Mouse (Mus musculus) kidney, embryonic 15.5 days (tissue): ENCODE data around the gene Ell2. TPM values are rescaled to one million over a fixed set of nuclear protein-coding genes. Genes with fewer than 3 reads are reported as not detected.
A peak's percentile ranks its signal among the peaks of the same experiment; 100 is the strongest.
"Not testable (repeated sequence)": the region's sequence is repeated elsewhere in the genome, so short reads cannot be mapped to it uniquely, and the experiment has no call there.

Experiments
- ATAC-seq: fragments of 200-750 bp; cut with Nextera tagmentation; replicated peaks from 2 replicates; pipeline ENCODE4 v1.8.0; 2017; ENCODE audit warnings: moderate TSS enrichment; ENCODE audit not compliant: low FRiP score
- H3K27ac ChIP-seq: fragments of 300-500 bp; sonication (generic); 2 replicates; pipeline ENCODE4 v1.5.1; 2015; ENCODE audit warnings: mild to moderate bottlenecking, inconsistent platforms
- H3K27me3 ChIP-seq: fragments of 300-500 bp; sonication (generic); 2 replicates; pipeline ENCODE4 v1.6.1; 2015; ENCODE audit warnings: inconsistent platforms
- H3K36me3 ChIP-seq: fragments of 300-500 bp; sonication (generic); 2 replicates; pipeline ENCODE4 v1.6.1; 2015; ENCODE audit warnings: inconsistent platforms
- H3K4me1 ChIP-seq: fragments of 300-500 bp; sonication (generic); 2 replicates; pipeline ENCODE4 v1.6.1; 2015; ENCODE audit warnings: inconsistent platforms
- H3K4me2 ChIP-seq: fragments of 300-500 bp; sonication (generic); 2 replicates; pipeline ENCODE4 v1.6.1; 2015; ENCODE audit warnings: moderate library complexity, mild to moderate bottlenecking, inconsistent platforms
- H3K4me3 ChIP-seq: fragments of 300-500 bp; sonication (generic); replicated peaks from 2 replicates; pipeline ENCODE4 v1.5.1; 2015; ENCODE audit warnings: mild to moderate bottlenecking, inconsistent platforms
- H3K9ac ChIP-seq: fragments of 300-500 bp; sonication (generic); 2 replicates; pipeline ENCODE4 v1.6.1; 2015; ENCODE audit warnings: mild to moderate bottlenecking, inconsistent platforms
- H3K9me3 ChIP-seq: fragments of 300-500 bp; sonication (generic); replicated peaks from 2 replicates; pipeline ENCODE4 v1.6.1; 2016; ENCODE audit warnings: inconsistent platforms
- WGBS: fragments of 180-500 bp; shearing (Covaris S2); methylation state at CpG from one replicate; pipeline ENCODE4 v1.1.7; 2015; ENCODE audit warnings: mixed read lengths; 5-methylcytosine and 5-hydroxymethylcytosine counted together
- polyA plus RNA-seq: library from polyadenylated mRNA; unstranded; fragments of >200 nt; fragmentation: Nextera tagmentation; extraction: Ambion mirVana; gene quantifications from 2 replicates; pipeline ENCODE4 v1.2.1, GENCODE M21; 2015

Ell2 gene
- polyA plus RNA-seq, 1 experiment from 2014 or later: 4.7 TPM

- ATAC-seq, H3K27ac ChIP-seq, H3K36me3 ChIP-seq, H3K4me2 ChIP-seq, H3K4me3 ChIP-seq, H3K9me3 ChIP-seq, H3K9ac ChIP-seq: not testable (repeated sequence)
- Histone ChIP-seq H3K4me1 (peaks cover 12% of the 10 kb centered on the region), H3K27me3 (peaks cover 10% of the 10 kb centered on the region; the same call in 1 of the 2 replicates)
- 76% methylated on average over 4 of the region's 4 CpGs for WGBS
These were observed 5.0 kb downstream of the Ell2 start for GRCm38 (mm10) chr13:75711517-75711916.

DNA sequence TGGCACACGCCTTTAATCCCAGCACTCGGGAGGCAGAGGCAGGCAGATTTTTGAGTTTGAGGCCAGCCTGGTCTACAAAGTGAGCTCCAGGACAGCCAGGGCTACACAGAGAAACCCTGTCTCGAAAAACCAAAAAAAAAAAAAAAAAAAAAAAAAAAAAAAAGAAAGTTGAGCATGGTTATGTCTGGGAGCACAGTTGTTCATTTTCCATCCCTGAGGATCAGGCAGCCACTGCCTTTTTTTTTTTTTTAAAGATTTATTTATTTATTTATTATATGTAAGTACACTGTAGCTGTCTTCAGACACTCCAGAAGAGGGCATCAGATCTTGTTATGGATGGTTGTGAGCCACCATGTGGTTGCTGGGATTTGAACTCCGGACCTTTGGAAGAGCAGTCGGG lies 6.0 kb downstream of the Ell2 start:
- ATAC-seq, H3K9me3 ChIP-seq, H3K4me3 ChIP-seq, H3K27ac ChIP-seq, H3K9ac ChIP-seq, H3K36me3 ChIP-seq, H3K4me1 ChIP-seq, H3K4me2 ChIP-seq: not testable (repeated sequence)
- 94% methylated on average over 4 of the region's 5 CpGs for WGBS
- peaks cover 10% of the 10 kb centered on the region; the same call in 1 of the 2 replicates for H3K27me3 ChIP-seq

GRCm38 (mm10) chr13:75714407-75714806 lies 7.8 kb downstream of the Ell2 start:
- no peak for ATAC-seq
- Histone ChIP-seq H3K4me3 (no peak overlapping the region), H3K4me1 (peaks cover 3% of the 10 kb centered on the region; the same call in 1 of the 2 replicates), H3K4me2 (no peak overlapping the region), H3K36me3 (no peaks in the 10 kb centered on the region), H3K27ac (no peak overlapping the region), H3K9ac (no peak overlapping the region), H3K9me3 (no peaks in the 10 kb centered on the region), H3K27me3 (peaks cover 6% of the 10 kb centered on the region; the same call in 1 of the 2 replicates)
- WGBS: 88% methylated on average over 6 of the region's 6 CpGs

DNA sequence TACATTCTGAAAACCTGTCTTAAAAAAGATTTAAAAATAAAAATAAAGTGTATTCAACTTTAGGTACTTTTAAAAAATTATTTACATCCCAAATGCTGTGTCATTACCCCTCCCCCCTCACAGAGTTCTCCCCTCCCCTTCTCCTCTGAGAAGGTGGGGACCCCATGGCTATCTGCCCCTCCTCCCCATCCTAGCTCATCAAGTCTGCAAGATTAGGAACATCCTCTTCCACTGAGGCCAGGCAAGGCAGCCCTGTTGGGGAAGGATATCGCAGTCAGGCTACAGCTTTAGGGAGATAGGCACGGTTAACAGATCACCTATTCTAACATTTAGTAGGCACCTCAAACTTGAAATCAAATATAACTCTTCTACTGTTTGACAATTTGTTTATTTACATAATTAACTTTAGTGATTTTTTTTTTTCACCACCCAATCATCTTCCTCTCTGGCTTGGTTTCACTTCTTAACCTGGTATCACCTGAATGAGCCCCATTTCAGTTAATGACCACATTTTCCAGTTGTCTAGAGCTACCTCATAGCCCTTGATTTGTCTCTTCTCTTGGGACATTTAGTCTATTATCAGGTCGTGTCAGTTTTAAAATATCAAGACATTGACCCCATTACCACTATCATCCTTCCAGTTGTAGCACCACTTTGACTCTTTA lies 11.2 kb downstream of the Ell2 start:
- H3K4me1 ChIP-seq: no peaks in the 10 kb centered on the region
- H3K27me3 ChIP-seq: no peaks in the 10 kb centered on the region
- peak; percentile 58; the same call in 1 of the 2 replicates for ATAC-seq
- H3K36me3 ChIP-seq: no peaks in the 10 kb centered on the region
- H3K27ac ChIP-seq: no peak overlapping the region
- H3K4me2 ChIP-seq: no peak overlapping the region
- no peaks in the 10 kb centered on the region for H3K9me3 ChIP-seq
- H3K4me3 ChIP-seq: no peak overlapping the region
- no peak overlapping the region for H3K9ac ChIP-seq
- 69% methylated on average over 3 of the region's 3 CpGs for WGBS

DNA sequence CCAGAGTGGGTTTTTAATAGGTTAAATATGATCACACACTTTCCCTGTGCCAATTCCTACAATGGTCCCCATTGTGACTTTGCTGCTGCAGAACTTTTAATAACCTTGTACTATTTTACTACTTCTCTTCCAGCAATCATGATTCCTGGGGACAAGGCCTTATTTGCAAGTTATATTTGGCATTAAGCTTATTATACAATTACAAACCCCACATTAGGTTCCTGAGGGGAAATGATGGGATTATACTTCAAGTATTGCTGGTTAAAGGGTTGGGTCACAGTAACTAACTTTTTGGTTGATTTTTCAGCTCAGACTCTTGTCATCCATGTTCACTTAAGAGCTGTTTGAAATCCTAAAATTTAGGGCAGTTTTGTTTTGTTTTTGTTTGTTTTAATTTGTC lies 11.8 kb downstream of the Ell2 start:
- H3K27me3 ChIP-seq: no peaks in the 10 kb centered on the region
- ATAC-seq: no peak
- H3K27ac ChIP-seq: no peak overlapping the region
- H3K4me3 ChIP-seq: no peak overlapping the region
- H3K4me1 ChIP-seq: no peaks in the 10 kb centered on the region
- no peak overlapping the region for H3K4me2 ChIP-seq
- H3K9ac ChIP-seq: no peak overlapping the region
- no peaks in the 10 kb centered on the region for H3K36me3 ChIP-seq
- no peaks in the 10 kb centered on the region for H3K9me3 ChIP-seq

DNA sequence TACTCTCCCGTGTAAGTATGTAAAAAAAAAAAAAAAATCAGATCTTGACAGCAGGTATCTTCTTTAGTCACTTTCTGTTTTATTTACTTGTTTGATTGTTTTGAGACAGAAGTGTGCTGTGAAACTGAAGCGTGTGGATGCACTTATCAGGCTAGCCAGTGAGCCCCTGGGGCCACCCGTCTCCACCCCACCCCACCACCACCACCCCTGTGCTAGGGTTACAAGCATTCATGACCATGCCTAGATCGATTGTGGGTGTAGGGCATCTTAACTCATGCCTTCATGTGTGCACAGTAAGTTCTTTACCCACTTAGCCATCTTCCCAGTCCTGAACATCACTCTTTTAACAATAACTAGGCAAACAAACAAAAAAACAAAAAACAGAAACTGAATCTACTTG lies 13.1 kb downstream of the Ell2 start:
- ATAC-seq: 0 out of 2 replicates have a peak, but pooled peaks have one; percentile 49
- 84% methylated on average over 4 of the region's 4 CpGs for WGBS

DNA sequence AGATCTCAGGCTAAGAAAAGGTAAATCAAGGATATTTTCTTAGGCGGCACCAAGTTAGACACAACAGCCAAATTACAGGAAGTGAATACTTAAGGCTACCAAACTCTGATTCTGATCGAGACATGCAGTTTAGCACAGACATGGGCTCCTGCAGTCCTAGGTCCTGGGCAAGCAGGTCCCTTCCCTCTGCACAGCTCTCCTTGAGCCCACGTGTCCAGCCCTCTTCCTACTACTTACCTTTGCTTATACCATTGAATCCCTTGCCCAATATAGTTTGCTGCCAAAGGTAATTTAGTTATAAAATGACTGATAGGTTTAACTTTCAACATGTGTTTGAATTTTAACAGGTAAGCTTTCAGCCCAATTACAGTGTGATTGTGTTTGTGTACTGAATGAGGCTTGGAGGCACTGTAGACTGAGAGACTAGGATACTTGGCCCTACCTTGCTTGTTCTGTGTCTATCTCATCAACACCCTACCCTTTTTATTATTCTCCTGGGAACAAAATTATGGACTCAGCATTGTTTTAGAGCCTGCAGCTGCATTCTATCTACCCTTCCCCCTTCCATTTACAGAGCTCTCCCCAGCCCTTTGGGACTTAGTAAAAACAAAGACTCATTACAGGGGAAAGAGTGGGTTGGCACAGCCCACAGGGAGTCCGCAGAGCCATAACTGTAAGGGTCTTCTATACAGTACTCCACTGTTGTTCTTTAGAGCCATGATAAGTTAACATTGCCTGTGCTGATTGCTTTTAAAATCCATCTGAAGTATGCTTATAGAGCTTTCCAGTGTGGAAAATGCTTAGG lies 20.2 kb downstream of the Ell2 start:
- peak; percentile 75; the same call in 1 of the 2 replicates for ATAC-seq
- Histone ChIP-seq H3K4me1 (peaks cover 9% of the 10 kb centered on the region; the same call in 1 of the 2 replicates), H3K27me3 (no peaks in the 10 kb centered on the region), H3K9ac (no peak overlapping the region), H3K4me2 (no peak overlapping the region), H3K4me3 (no peak overlapping the region), H3K27ac (0 out of 2 replicates have a peak overlapping the region, but pooled peaks have one; percentile 27), H3K9me3 (no peaks in the 10 kb centered on the region), H3K36me3 (no peaks in the 10 kb centered on the region)
- WGBS: 55% methylated on average over 4 of the region's 4 CpGs

More for the DNA sequence above, 13.1 kb downstream of the Ell2 start:
- H3K4me1 ChIP-seq: no peaks in the 10 kb centered on the region
- no peaks in the 10 kb centered on the region for H3K36me3 ChIP-seq
- H3K27ac ChIP-seq: no peak overlapping the region
- no peak overlapping the region for H3K4me2 ChIP-seq
- H3K9me3 ChIP-seq: no peaks in the 10 kb centered on the region
- H3K9ac ChIP-seq: no peak overlapping the region
- no peak overlapping the region for H3K4me3 ChIP-seq
- no peaks in the 10 kb centered on the region for H3K27me3 ChIP-seq

- no peak for ATAC-seq
- no peak overlapping the region for H3K4me3 ChIP-seq
- H3K4me1 ChIP-seq: peaks cover 9% of the 10 kb centered on the region; the same call in 1 of the 2 replicates
- H3K27me3 ChIP-seq: no peaks in the 10 kb centered on the region
- 95% methylated on average over 1 of the region's 1 CpGs for whole genome bisulfite sequencing
- no peak overlapping the region for H3K27ac ChIP-seq
- H3K9ac ChIP-seq: no peak overlapping the region
- no peak overlapping the region for H3K4me2 ChIP-seq
- H3K9me3 ChIP-seq: no peaks in the 10 kb centered on the region
- no peaks in the 10 kb centered on the region for H3K36me3 ChIP-seq
These were observed 21.4 kb downstream of the Ell2 start for GRCm38 (mm10) chr13:75727932-75728331.

GRCm38 (mm10) chr13:75729834-75730233 lies 23.3 kb downstream of the Ell2 start:
- Histone ChIP-seq H3K4me1 (peaks cover 9% of the 10 kb centered on the region; the same call in 1 of the 2 replicates), H3K27ac (no peak overlapping the region), H3K4me3 (no peak overlapping the region), H3K27me3 (no peaks in the 10 kb centered on the region), H3K9ac (no peak overlapping the region), H3K9me3 (no peaks in the 10 kb centered on the region), H3K4me2 (no peak overlapping the region), H3K36me3 (no peaks in the 10 kb centered on the region)
- 84% methylated on average over 1 of the region's 1 CpGs for WGBS
- no peak for ATAC-seq

DNA sequence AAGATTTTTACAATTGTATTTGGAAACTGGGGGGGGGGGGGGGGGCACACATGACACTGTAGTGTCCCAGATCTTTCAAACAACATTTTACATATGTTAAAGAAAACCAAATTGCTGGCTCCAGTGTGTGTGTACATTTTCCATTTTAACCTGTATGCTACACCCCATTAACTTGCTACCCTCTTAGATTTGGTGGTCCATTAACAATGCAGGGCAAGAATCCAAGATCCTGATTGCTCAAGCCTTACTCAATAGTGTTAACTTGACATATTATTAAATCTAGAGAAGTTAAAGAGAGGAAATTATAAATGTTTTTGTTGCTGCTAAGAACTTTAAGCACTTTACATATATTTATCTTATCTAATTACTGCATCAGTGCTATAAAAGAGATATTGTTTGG lies 24.2 kb downstream of the Ell2 start:
- no peak overlapping the region for H3K4me3 ChIP-seq

DNA sequence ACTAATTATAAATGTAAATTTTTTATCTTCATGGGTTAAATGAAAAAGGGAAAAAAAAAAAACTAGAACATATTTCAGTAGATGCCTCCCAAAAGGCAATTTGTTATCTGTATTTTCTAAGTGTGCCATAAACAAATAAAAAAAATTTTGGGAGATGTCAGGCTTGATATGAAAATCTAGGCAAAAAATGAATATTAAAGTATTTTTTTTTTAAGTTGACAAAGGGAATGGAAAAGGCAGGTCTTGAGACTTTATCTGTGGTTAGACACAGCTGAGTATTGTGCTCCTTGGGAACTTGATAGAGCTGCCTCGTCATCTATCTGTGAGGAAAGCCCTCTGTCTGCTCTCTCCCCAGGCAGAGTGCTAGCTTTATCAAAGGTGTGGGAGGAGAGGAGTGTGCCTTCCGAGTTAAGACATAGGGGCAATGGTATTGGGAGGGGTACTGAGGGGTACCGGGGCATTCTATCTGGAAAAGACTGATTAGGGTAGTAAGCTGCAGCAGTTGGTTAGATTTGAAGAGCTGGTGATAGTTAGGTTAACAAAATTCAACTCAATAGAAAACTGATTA lies 27.1 kb downstream of the Ell2 start:
- Histone ChIP-seq H3K27me3 (no peaks in the 10 kb centered on the region), H3K9me3 (no peaks in the 10 kb centered on the region), H3K36me3 (no peaks in the 10 kb centered on the region), H3K4me3 (no peak overlapping the region), H3K4me2 (no peak overlapping the region), H3K27ac (no peak overlapping the region), H3K9ac (no peak overlapping the region), H3K4me1 (0 out of 2 replicates have a peak, but pooled peaks cover 3% of the 10 kb centered on the region)
- WGBS: 60% methylated on average over 3 of the region's 3 CpGs
- peak; percentile 72 for ATAC-seq

More for the DNA sequence above, 24.2 kb downstream of the Ell2 start:
- H3K27me3 ChIP-seq: no peaks in the 10 kb centered on the region
- peaks cover 9% of the 10 kb centered on the region; the same call in 1 of the 2 replicates for H3K4me1 ChIP-seq
- H3K9ac ChIP-seq: no peak overlapping the region
- H3K36me3 ChIP-seq: no peaks in the 10 kb centered on the region
- ATAC-seq: 0 out of 2 replicates have a peak, but pooled peaks have one; percentile 57
- no peaks in the 10 kb centered on the region for H3K9me3 ChIP-seq
- no peak overlapping the region for H3K27ac ChIP-seq
- no peak overlapping the region for H3K4me2 ChIP-seq

DNA sequence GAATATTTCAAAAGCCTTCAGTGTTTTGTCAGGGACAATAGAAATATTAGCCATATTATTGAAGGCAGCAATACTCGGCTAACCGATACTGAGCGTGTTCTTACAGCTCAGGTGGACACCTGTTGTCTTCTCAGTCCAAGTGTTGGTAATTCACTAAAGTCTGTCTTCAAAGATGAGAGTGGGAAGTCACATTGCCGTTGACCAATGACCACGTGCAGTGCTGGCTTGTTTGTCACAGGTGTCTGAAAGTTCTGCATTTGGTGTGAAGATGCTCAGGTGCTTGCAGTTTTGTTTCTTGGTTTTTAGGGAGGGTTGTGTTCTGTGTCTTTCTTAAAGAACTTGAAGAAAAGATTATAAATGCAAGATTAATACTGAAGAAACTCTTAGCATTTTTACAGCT lies 27.7 kb downstream of the Ell2 start:
- Histone ChIP-seq H3K27me3 (no peaks in the 10 kb centered on the region), H3K27ac (no peak overlapping the region), H3K9me3 (no peaks in the 10 kb centered on the region), H3K4me3 (no peak overlapping the region), H3K4me1 (peaks cover 7% of the 10 kb centered on the region; the same call in 1 of the 2 replicates), H3K4me2 (no peak overlapping the region), H3K9ac (no peak overlapping the region), H3K36me3 (no peaks in the 10 kb centered on the region)
- WGBS: 90% methylated on average over 5 of the region's 5 CpGs
- no peak for ATAC-seq
